Mouse (Mus musculus) c-Kit-positive CD71-negative TER-119-negative erythroid progenitor cells, embryonic 14.5 days (primary cell): ENCODE data around the gene Vps54.
"Not testable (repeated sequence)": the region's sequence is repeated elsewhere in the genome, so short reads cannot be mapped to it uniquely, and the experiment has no call there.

ENCODE experiments used
- DNase-seq: peaks from one replicate; pipeline ENCODE4 v3.0.0-alpha.2; 2013; ENCODE audit warnings: low read depth

The Vps54 gene

DNA sequence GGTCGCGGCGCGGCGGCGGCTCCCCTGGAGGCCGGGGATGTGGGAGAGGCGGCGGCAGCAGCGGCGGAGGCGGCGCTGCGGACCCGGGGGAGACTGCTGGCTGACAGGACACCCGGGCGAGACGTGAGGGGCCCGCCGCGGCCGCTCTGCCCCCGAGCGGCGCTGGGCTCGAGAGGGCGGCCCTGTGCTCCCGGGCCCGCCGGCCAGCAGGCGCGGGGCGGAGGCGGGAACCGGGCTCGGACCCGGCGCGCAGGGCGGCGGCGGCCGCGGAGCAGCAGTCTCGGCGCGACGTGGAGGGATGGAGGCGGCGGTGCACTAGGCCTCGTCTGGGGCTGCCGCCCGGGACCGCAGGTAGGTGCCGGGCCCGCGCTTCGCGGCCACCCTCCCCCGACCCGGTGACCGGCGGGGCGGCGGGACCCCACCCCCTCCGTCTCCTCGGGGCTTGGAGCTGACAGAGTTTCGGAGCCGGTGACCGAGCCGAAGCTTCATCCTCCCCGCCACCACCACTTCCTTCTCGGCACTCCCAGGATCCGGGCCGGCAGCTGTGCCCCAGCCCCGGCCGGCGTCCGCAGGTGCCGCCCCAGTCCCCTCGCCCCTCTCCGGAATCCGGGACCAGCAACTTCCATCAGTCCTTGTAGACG lies at the start of gene Vps54:
Gene Vps54 (plus strand): TSS at position 261 of the 641 bp plus-strand sequence.
- DNase-seq, result no peak

DNA sequence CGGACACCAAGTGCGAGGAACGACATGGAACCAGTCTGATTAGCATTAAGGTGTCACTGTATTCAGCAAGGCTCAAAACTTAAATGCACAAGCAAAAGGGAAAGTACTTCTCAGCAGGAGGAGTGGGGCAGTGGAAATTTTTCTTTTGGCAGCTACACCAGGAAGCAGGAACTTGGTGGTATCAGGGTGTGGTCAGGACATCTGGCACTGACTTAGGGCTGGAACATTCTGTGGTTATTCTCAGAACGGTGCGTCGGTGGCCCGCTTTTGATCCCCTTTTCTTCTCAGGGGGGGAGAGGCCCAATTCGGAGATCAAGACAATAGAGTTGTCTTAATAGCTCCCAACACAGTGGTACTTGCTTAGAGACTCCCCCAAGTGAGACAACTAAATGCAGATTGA lies 47.3 kb upstream of the Vps54 start:
- not testable (repeated sequence) for DNase-seq

GRCm38 (mm10) chr11:21194851-21195250 lies 44.2 kb upstream of the Vps54 start:
- no peak for DNase-seq

DNA sequence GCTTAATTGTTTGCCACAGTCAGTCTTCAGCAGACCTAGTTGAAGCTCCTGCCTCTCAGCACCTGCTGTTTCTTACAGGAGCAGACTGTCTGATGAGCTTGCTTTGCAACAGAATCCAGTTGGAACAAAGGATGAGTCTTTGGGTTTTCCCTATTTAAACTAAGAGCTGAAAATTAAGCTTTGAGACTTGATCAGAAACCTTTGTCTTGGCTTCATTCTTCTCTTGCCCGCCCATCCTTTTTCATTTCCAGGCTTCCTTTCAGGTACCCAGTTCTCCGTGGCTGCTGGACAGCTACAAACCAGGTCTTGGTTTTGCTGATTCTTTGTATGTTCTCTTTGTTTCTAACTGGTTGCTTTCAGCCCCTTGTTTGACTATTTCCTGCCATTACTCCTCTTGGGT lies 30.0 kb upstream of the Vps54 start:
- no peak for DNase-seq

DNA sequence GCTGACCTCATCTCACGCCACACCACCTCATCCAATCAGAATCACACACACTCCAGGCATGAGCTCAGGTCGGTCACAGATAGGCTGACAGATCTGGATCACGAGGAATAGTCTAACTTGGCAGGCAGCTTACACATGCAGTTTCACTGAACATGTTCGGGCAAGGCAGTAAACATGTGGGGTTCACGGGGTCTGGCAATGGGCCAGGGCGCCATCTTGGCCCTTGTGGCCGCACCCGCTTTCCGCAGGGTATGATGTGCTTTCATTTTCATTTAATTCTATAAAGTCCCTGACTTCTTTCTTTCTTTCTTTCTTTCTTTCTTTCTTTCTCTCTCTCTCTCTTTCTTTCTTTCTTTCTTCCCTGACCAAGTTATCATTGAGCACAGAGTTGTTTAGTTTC lies 29.4 kb upstream of the Vps54 start:
- not testable (repeated sequence) for DNase-seq

DNA sequence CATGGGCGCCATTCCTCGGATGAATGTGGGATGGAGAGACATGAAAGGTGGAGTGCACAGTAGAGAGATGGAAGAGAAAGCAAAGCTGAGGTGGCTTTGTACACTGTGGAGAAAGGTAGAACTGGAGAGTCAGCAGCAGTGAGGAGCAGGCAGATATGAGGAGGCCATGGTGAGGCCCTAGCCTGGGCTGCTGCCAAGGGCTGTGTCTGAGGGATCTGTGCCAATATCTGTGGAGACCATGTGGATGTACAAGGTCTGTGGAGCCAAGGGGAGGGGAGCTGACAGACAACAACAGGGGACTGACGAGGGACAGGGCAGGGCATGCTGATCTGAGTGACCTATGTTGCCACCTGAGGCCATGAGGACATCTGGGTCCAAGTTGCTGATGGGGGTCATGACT lies 21.7 kb upstream of the Vps54 start:
- no peak for DNase-seq

GRCm38 (mm10) chr11:21219281-21219680 lies 19.8 kb upstream of the Vps54 start:
- no peak for DNase-seq

- DNase-seq, result no peak
Measured at GRCm38 (mm10) chr11:21219851-21220587, 19.1 kb upstream of the Vps54 start.

DNA sequence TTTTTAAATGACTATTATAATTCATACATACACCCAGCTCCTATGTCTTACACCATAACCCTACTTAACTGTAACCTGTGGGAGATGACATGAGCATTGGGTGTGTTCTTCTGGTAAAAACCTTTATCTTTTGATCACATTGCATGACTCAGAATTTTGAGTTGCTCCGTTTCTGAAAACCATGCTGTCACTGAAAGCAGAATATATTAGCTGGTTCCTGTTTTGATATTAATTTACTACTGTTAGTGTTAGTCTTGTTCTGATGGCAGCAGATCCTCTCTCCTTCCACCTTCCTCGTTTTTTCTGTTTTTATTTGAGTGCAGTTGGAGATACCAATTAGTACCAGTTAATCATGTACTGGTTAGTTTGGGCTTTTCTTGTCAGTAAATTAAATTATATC lies 18.3 kb upstream of the Vps54 start:
- no peak for DNase-seq

DNA sequence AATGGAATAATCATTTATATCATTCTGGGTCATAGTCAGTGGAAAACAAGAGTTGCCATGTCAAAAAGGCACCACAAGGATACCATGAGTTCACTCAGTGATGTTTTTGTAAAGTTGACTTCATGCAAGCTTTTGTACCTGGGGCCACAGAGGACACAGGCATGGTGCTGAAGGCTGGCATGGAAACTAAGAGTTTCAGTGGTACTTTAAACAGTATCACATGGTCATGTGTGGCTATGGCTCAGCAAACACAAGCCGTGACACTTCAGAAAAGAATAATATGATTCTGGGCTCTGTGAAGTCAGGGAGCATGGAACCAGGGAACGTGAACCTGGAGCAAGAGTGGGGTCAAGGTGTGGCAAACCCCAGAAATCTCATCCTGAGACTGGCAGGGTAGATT lies 17.7 kb upstream of the Vps54 start:
- DNase-seq, result no peak

- no peak for DNase-seq
Measured at GRCm38 (mm10) chr11:21222606-21223207, 16.4 kb upstream of the Vps54 start.

DNA sequence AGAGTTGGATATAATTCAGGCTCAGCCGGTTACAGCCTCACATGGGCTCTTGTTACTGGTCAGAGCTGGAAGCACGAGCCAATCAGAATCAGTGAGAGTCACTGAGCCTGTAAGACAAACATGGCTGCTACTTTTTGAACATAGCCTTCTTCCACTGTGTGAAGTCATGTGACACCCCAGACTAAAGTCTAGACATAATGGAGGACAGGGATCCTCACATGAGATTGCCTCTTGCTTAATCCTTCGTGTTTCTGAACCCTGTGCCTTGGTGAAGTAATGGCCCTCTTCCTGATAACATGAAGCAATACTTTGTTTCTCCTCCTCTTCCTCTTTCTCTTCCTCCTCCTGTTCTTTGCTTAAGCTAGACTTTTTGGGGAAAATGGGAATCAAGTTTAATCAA lies 15.5 kb upstream of the Vps54 start:
- no peak for DNase-seq

GRCm38 (mm10) chr11:21224041-21224440 lies 15.0 kb upstream of the Vps54 start:
- DNase-seq, result no peak

DNA sequence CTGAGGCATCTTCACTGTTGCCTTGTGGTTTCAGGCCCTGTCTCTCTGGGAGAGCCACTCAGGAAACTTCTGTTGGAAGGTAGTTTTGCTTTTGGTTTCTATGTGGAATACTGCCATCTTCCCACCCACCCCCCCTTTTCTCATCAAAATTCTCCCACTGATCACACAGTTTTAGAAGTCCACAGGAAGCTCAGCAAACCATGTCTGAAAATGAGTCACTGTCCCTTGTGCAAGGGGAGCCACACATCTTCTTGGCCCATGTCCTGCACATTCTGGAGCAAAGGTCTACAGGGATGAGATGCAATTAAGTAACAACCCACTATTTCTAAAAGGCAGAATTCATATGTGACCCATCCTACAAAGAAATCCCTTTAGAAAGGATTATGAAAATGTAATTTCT lies 14.6 kb upstream of the Vps54 start:
- DNase-seq, result no peak

- DNase-seq, result no peak
Measured at GRCm38 (mm10) chr11:21224983-21225382, 14.1 kb upstream of the Vps54 start.

DNA sequence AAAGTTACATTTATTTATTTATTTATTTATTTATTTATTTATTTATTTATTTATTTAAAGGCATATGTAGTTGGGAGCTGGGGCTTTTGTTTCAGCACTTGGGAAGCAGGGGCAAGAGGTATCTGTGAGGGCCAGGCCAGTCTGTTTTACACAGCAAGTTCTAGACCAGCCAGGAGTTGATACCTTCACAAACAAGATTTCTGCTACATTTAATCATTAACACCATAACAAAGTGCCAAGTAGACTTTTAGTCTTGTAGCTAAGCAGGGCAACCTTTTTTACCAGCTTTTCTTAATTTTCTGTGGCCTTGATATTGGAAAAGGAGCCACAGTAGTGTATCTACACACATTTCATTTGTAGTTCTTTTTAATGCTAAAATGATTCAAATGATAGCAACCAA lies 3.7 kb upstream of the Vps54 start:
- DNase-seq, result no peak

DNA sequence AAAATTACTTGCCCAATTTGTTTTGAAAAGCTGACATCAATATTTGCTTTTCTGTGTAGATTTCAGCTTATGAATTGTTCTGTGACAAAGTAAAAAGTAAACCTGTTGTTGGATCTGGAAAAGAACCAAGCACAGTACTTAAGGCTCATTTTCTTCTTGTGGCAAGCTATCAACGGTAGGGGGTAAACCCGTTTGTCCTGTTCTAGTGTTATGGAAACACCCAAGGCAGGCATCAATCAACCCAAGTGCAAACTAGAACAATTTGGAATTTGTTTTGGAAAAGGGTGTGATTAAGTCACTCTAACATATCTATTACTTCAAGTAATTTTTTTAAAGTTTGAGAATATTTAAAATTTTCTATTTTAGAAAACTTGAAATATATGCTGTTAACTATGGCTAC lies 3.3 kb upstream of the Vps54 start:
- DNase-seq, result no peak

DNA sequence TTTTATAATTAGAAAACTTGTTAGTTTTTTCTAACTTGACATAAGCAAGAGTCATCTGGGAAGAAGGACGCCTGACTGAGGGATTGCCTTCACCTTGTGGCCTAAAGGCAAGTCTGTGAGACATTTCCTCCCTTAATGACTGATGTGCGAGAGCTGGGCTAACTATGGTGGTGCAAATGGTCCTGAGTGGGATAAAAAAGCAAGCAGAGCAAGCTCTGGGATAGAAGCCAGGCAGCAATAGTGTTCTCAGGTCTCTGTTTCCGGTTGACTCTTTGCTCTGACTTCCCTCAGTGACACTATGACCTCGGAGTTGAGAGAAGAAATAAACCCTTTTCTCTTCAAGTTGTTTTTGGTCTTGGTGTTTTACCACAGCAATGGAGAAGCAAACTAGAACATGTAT lies 2.1 kb upstream of the Vps54 start:
- no peak for DNase-seq

DNA sequence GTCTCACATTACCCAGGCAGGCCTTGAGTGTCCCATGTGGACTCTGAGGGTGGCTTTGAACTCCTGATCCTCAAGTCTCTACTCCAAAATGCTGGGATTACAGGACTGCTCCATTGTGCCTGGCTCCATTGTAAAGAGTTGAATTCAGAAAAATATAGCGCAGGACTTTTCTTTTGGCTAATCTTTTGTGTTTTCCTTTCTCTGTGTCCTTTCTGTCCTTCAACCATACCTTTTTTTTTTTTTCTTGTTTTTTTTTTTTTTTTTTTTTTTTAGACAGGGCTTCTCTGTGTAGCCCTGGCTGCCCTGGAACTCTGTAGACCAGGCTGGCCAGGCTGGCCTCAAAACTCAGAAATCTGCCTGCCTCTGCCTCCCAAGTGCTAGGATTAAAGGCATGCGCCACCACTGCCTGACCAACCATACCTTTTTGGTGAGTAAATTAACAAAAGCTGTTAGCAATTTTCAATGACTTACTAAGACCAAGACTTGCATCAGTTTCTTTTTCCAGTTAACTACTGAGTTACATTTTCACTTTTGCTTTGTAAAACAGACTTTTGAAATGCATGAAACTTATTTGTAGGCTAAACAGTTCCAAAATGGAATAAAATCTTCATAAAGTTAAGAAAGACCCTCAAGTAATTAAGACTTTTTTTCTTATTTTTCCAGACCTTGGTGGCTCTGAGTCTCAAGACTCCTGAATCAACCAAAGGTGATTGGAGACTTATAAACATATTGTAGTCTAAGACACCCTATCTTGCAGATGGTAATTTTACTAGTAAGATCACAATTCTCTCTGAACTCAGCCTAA lies 1.4 kb upstream of the Vps54 start:
- no peak for DNase-seq

DNA sequence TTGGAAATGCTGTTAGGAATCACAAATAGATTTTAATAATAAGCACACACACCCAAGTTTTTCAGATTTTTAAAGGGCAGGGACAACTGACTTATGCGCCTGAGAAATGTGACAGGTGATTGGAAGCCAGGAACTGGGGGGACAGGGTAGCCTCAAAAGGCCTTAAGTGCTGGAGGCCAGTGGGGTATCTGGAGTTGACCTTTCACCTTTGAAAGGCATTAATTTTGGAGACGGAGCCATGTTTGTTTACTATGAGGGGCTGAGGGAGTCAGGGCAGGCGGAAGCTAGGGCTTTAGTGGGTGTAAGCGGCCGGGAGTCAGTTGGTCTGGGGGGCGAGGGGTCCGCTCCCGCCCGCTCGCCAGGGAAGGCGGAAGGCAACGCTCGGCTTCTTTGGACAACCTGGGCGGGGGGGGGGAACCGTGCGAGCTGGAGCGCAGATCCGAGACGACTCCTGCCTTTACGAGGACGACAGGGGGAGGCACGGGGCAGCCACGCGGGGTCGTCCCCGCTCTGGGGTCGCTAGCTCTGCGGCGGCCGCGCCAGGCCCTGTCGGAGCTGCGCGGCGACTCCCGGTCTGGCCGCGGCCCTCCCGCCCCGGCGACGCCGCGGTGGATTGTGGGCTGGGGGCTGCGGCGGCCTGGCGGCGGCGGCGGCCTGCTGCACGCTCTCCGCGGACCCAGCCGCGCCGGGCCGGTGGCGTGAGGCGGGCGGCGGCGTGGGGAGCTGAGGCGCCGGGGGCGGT lies 631 bp upstream of the Vps54 start:
- no peak for DNase-seq

GRCm38 (mm10) chr11:21239763-21240509 lies 855 bp downstream of the Vps54 start:
- no peak for DNase-seq
